Mouse (Mus musculus) brain, embryonic 14.5 days (tissue): Measurements from ENCODE around the gene Osbpl3.

Source experiments
- CTCF ChIP-seq: fragments of 200-500 bp; IDR thresholded peaks from 2 replicates; pipeline ENCODE4 v1.5.1; 2012; ENCODE audit warnings: inconsistent platforms, mild to moderate bottlenecking, moderate library complexity, borderline replicate concordance; ENCODE audit not compliant: insufficient read depth, insufficient read length; ENCODE audit errors: extremely low read depth
- POLR2A ChIP-seq: fragments of 200-500 bp; IDR thresholded peaks from 2 replicates; pipeline ENCODE4 v1.6.1; 2012; ENCODE audit warnings: mild to moderate bottlenecking, inconsistent platforms, borderline replicate concordance; ENCODE audit not compliant: poor library complexity, insufficient read depth, insufficient read length, severe bottlenecking; ENCODE audit errors: extremely low read depth

DNA sequence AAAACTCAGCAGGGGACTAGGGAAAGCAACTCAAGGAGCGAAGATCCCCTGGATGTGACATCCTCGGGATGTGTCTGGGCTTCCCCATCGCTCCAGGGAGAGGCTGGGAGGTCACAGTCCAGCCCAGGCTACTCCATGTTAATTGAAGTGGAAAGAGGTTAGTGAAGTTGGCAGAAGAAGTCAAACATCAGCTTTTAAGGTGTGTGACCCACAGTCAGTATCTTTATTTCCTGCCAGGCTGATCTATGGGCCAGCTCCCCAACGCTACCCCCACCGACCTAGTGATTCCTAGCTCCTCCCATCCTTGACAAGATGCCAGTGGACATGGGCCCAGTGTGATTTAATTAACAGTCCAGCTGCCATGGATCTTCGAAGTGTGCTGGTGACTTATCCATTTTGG lies 122.7 kb downstream of the Osbpl3 start:
- TF ChIP-seq CTCF (no peak), POLR2A (no peak)
